Mouse (Mus musculus) embryonic facial prominence, embryonic 10.5 days (tissue): Measurements from ENCODE around the gene Hist2h3b. TPM values are rescaled to one million over a fixed set of nuclear protein-coding genes. Genes with fewer than 3 reads are reported as not detected.
A peak's percentile ranks its signal among the peaks of the same experiment; 100 is the strongest.
"Not testable (repeated sequence)": the region's sequence is repeated elsewhere in the genome, so short reads cannot be mapped to it uniquely, and the experiment has no call there.

Experiments
- DNase-seq: peaks from one replicate; pipeline ENCODE4 v3.0.0-alpha.2; 2017; ENCODE audit warnings: low spot score
- H3K27ac ChIP-seq: fragments of 300-500 bp; sonication (generic); replicated peaks from 2 replicates; pipeline ENCODE4 v1.5.1; 2016; ENCODE audit warnings: mild to moderate bottlenecking
- H3K27me3 ChIP-seq: fragments of 300-500 bp; sonication (generic); replicated peaks from 2 replicates; pipeline ENCODE4 v1.6.1; 2016; ENCODE audit warnings: low read depth, mild to moderate bottlenecking; ENCODE audit not compliant: poor library complexity, severe bottlenecking
- H3K36me3 ChIP-seq: fragments of 300-500 bp; sonication (generic); replicated peaks from 2 replicates; pipeline ENCODE4 v1.6.1; 2016; ENCODE audit warnings: mild to moderate bottlenecking, moderate library complexity
- H3K4me1 ChIP-seq: fragments of 300-500 bp; sonication (generic); 2 replicates; pipeline ENCODE4 v1.6.1; 2016
- H3K4me3 ChIP-seq: fragments of 300-500 bp; sonication (generic); 2 replicates; pipeline ENCODE4 v1.5.1; 2016; ENCODE audit warnings: mild to moderate bottlenecking, moderate library complexity
- H3K9me3 ChIP-seq: fragments of 300-500 bp; sonication (generic); 2 replicates; pipeline ENCODE4 v1.6.1; 2016; ENCODE audit warnings: mild to moderate bottlenecking
- WGBS: fragments of 180-500 bp; shearing (Covaris S2); methylation state at CpG from one replicate; pipeline ENCODE4 v1.1.7; 2016; 5-methylcytosine and 5-hydroxymethylcytosine counted together
- polyA plus RNA-seq: library from polyadenylated mRNA; unstranded; fragments of >200 nt; fragmentation: Nextera tagmentation; extraction: Ambion mirVana; gene quantifications from 2 replicates; pipeline ENCODE4 v1.2.1, GENCODE M21; 2016

The Hist2h3b gene
- 44.4 and 48.2 TPM in 2 replicates for polyA plus RNA-seq

- no peaks in the 10 kb centered on the region for H3K36me3 ChIP-seq
- DNase-seq: peak; percentile 83
- peaks cover 35% of the 10 kb centered on the region for H3K4me1 ChIP-seq
- 26% methylated on average over 30 of the region's 30 CpGs for WGBS
- peak within 1 kb of the TSS; percentile 68 for H3K4me3 ChIP-seq
- no peaks in the 10 kb centered on the region for H3K27me3 ChIP-seq
- peak within 1 kb of the TSS; percentile 95 for H3K27ac ChIP-seq
- no peaks in the 10 kb centered on the region for H3K9me3 ChIP-seq
Observed at GRCm38 (mm10) chr3:96268051-96268775, at the start of gene Hist2h3b. TSS of gene Hist2h3b (plus strand) at chr3:96268654.

GRCm38 (mm10) chr3:96219191-96219641 is 49.2 kb upstream of the Hist2h3b start:
- Histone ChIP-seq H3K36me3 (no peaks in the 10 kb centered on the region), H3K4me1 (peaks cover 43% of the 10 kb centered on the region)
- peak; percentile 59 for DNase-seq

GRCm38 (mm10) chr3:96219661-96220130 is 48.8 kb upstream of the Hist2h3b start, which contains the start of the genes Bola1 and Hist2h2ab:
TSS of gene Bola1 (minus strand) at chr3:96219709.
TSS of gene Hist2h2ab (plus strand) at chr3:96219865.
- Histone ChIP-seq H3K4me1 (peaks cover 43% of the 10 kb centered on the region), H3K27me3 (peaks cover 6% of the 10 kb centered on the region), H3K4me3 (peak within 1 kb of the TSS; percentile 70), H3K27ac (peak within 1 kb of the TSS; percentile 97), H3K9me3 (no peaks in the 10 kb centered on the region), H3K36me3 (no peaks in the 10 kb centered on the region)
- peak; percentile 80 for DNase-seq
- WGBS: under 1% methylated on average over 37 of the region's 37 CpGs

More at GRCm38 (mm10) chr3:96219191-96219641, 49.2 kb upstream of the Hist2h3b start:
- under 1% methylated on average over 12 of the region's 12 CpGs for WGBS
- peak overlapping the region; percentile 97 for H3K27ac ChIP-seq
- peaks cover 6% of the 10 kb centered on the region for H3K27me3 ChIP-seq
- no peaks in the 10 kb centered on the region for H3K9me3 ChIP-seq
- H3K4me3 ChIP-seq: peak overlapping the region; percentile 70

DNA sequence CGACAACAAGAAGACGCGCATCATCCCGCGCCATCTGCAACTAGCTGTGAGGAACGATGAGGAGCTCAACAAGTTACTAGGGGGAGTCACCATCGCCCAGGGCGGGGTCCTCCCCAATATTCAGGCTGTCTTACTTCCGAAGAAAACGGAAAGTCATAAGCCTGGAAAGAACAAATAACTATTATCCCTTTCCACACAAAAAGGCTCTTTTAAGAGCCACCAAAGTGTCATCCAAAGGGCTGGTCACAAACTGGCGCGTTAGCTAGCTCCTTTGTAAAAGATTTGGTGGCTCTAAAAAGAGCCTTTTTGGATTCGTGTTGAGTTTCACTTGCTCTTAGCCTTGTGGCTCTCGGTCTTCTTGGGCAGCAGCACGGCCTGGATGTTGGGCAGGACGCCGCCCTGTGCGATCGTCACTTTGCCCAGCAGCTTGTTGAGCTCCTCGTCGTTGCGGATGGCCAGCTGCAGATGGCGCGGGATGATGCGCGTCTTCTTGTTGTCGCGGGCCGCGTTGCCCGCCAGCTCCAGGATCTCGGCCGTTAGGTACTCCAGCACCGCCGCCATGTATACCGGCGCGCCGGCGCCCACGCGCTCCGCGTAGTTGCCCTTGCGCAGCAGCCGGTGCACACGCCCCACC is 48.2 kb upstream of the Hist2h3b start:
- DNase-seq: peak; percentile 64
- peak overlapping the region; percentile 70 for H3K4me3 ChIP-seq
- not testable (repeated sequence) for H3K36me3 ChIP-seq, H3K9me3 ChIP-seq, H3K27me3 ChIP-seq
- WGBS: under 1% methylated on average over 40 of the region's 47 CpGs
- peaks cover 46% of the 10 kb centered on the region for H3K4me1 ChIP-seq
- H3K27ac ChIP-seq: peak overlapping the region; percentile 97

DNA sequence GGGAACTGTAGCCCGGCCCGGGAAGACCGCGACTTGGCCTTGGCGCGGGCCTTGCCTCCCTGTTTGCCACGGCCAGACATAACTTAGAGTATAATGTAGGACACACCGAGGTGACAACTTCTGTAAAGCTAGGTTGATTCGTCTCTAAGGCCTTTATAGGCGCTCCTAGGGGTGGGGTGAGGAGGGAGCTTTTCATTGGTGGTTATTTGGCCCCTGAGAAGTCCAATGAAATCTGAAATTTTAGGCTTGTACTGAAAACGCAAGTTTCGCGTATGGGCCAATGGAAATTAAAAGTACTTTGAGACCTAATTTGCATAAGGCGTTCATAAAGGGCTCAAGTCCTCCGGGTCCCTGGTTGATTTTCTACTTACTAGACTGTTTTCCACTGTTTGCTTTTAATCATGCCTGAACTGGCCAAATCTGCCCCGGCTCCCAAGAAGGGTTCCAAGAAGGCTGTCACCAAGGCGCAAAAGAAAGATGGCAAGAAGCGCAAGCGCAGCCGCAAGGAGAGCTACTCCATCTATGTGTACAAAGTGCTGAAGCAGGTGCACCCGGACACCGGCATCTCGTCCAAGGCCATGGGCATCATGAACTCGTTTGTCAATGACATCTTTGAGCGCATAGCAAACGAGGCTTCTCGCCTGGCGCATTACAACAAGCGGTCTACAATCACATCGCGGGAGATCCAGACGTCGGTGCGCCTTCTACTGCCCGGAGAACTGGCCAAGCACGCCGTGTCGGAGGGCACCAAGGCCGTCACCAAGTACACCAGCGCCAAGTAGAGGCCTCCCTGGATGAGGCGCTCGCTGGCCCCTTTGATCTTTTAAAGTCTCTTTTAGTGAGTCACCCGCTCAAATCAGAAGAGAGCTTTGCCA is 47.5 kb upstream of the Hist2h3b start, which contains the start of the genes Hist2h2ac and Hist2h2be:
Gene Hist2h2ac, minus strand, starts transcription at position 116 of the 875 bp plus-strand sequence.
Gene Hist2h2be, plus strand, starts transcription at position 355 of the 875 bp plus-strand sequence.
- Histone ChIP-seq H3K4me1 (peaks cover 47% of the 10 kb centered on the region), H3K27me3 (no peaks in the 10 kb centered on the region; the same call in 1 of the 2 replicates), H3K27ac (peak within 1 kb of the TSS; percentile 97), H3K36me3 (no peaks in the 10 kb centered on the region), H3K4me3 (peak within 1 kb of the TSS; percentile 70), H3K9me3 (no peaks in the 10 kb centered on the region)
- WGBS: under 1% methylated on average over 43 of the region's 43 CpGs
- peak; percentile 87 for DNase-seq

DNA sequence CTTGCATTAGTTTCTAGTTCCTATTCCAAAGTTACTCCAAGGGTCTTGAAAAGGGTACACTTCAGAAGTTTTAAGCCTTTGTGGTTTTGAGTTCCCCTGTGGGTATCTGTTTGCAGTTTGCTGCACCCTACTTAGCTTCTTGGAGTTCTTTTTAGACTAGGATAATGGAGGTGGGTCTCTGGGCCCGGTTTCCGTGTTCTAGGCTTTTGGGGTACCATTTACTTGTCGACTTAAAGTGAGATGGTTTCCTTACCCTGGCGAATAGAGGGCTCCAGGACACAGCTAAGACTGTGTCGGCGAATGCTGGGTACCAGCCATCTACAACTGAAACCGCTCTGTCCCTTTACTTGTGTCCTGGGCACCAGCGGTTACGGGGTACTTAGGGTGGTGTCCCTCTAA is 46.8 kb upstream of the Hist2h3b start:
- Histone ChIP-seq H3K27ac (peak overlapping the region; percentile 97), H3K36me3 (no peaks in the 10 kb centered on the region), H3K9me3 (no peaks in the 10 kb centered on the region), H3K27me3 (no peaks in the 10 kb centered on the region; the same call in 1 of the 2 replicates), H3K4me1 (peaks cover 54% of the 10 kb centered on the region), H3K4me3 (peak overlapping the region; percentile 70)
- WGBS: 22% methylated on average over 9 of the region's 9 CpGs
- peak; percentile 26 for DNase-seq

- no peaks in the 10 kb centered on the region for H3K36me3 ChIP-seq
- WGBS: 89% methylated on average over 4 of the region's 4 CpGs
- H3K4me3 ChIP-seq: peak overlapping the region; percentile 70; the same call in 1 of the 2 replicates
- H3K9me3 ChIP-seq: no peaks in the 10 kb centered on the region
- H3K4me1 ChIP-seq: peaks cover 65% of the 10 kb centered on the region
- H3K27me3 ChIP-seq: no peaks in the 10 kb centered on the region
- DNase-seq: no peak
- H3K27ac ChIP-seq: no peak overlapping the region; the same call in 1 of the 2 replicates
Observed at GRCm38 (mm10) chr3:96222774-96223173, 45.7 kb upstream of the Hist2h3b start.

DNA sequence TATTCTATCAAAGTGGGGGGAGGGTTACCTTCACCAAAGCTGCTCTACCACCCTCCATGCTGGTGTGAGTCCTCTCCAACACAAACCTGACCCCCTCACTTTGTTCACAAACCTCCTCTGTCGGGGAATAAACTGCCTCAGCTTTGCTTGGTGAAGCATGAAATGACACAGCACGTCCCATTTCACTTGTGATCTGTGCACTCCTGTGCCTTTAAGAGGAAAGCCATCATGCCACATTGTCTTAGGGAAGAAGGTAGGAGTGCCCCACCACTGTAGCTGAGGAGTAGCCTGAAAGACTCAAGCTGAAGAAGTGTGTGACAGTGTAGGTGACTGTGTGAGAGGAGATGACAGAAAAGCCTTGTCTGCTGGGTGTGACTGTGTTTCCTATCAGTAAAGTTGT is 43.0 kb upstream of the Hist2h3b start:
- Histone ChIP-seq H3K36me3 (no peaks in the 10 kb centered on the region), H3K27me3 (no peaks in the 10 kb centered on the region), H3K9me3 (no peaks in the 10 kb centered on the region), H3K4me3 (no peak overlapping the region), H3K4me1 (peaks cover 54% of the 10 kb centered on the region), H3K27ac (peak overlapping the region; percentile 48)
- DNase-seq: no peak
- WGBS: 28% methylated on average over 2 of the region's 2 CpGs

DNA sequence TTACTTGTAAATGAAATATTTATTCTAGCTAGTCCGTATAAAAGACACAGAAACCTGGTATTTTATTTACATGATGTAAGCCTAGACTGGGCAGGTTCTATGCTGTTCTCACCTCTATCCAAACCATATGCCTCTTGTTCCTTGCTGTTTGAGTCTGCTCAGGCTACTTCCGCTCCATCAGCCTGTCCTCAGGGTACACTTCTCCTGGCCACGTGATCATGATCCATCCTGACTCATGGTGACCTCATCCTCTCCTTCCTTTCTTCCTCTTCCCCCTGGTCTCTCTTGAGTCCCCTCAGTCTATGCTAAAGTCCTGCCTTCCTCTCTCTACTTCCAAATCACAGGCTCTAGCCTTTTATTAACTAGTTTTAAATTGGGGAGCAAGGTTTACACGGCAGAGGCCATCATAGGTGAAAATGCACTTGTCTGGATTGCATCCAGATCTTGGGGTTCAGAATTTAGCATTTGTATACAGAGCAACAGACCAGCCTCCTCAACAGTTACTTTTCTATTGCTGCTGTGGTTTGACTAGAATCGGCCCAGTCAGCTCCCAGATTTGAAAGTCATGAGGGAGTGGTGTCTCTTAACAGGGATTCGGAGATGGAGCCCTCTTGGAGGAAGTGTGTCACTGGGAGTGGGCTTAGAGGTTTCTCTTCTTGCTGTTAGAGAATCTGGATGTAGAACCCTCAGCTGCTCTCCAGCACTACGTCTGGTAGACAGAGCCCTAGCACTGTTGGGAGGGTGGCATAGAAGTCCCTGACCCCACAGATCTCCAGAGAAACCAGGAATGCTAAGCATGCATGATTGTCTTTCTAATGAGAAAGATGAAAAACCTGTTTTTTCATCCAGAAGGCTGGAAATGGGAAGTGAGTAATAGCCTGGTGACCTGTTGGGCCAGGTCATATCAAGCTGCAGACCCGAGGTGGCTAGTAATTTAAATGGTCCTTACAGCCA is 41.5 kb upstream of the Hist2h3b start:
- no peaks in the 10 kb centered on the region for H3K9me3 ChIP-seq
- 69% methylated on average over 8 of the region's 8 CpGs for WGBS

GRCm38 (mm10) chr3:96228828-96229227 is 39.6 kb upstream of the Hist2h3b start:
- Histone ChIP-seq H3K9me3 (no peaks in the 10 kb centered on the region), H3K36me3 (no peaks in the 10 kb centered on the region), H3K27ac (no peak overlapping the region), H3K27me3 (no peaks in the 10 kb centered on the region), H3K4me3 (no peak overlapping the region), H3K4me1 (peaks cover 27% of the 10 kb centered on the region)
- WGBS: 73% methylated on average over 2 of the region's 2 CpGs
- DNase-seq: no peak

More for the DNA sequence above, 41.5 kb upstream of the Hist2h3b start:
- Histone ChIP-seq H3K27ac (peak overlapping the region; percentile 30), H3K36me3 (no peaks in the 10 kb centered on the region), H3K27me3 (no peaks in the 10 kb centered on the region), H3K4me1 (peaks cover 44% of the 10 kb centered on the region), H3K4me3 (no peak overlapping the region)
- no peak for DNase-seq

GRCm38 (mm10) chr3:96230404-96230803 is 38.0 kb upstream of the Hist2h3b start:
- Histone ChIP-seq H3K9me3 (no peaks in the 10 kb centered on the region), H3K4me1 (peaks cover 22% of the 10 kb centered on the region), H3K36me3 (no peaks in the 10 kb centered on the region), H3K27ac (no peak overlapping the region), H3K4me3 (no peak overlapping the region), H3K27me3 (no peaks in the 10 kb centered on the region)
- 74% methylated on average over 2 of the region's 2 CpGs for WGBS
- no peak for DNase-seq
